Mouse (Mus musculus) heart, embryonic 13.5 days (tissue): ENCODE results near the gene Tbc1d30. TPM values are rescaled to one million over a fixed set of nuclear protein-coding genes. Genes with fewer than 3 reads are reported as not detected.

Experiments
- ATAC-seq: fragments of 200-750 bp; cut with Nextera tagmentation; 2 replicates; pipeline ENCODE4 v1.8.0; 2017; ENCODE audit warnings: moderate TSS enrichment; ENCODE audit not compliant: insufficient number of reproducible peaks, low FRiP score, low TSS enrichment; ENCODE audit errors: extremely low read depth
- H3K27ac ChIP-seq: fragments of 300-500 bp; sonication (generic); replicated peaks from 2 replicates; pipeline ENCODE4 v1.5.1; 2015; ENCODE audit warnings: moderate library complexity, mild to moderate bottlenecking, inconsistent platforms
- H3K27me3 ChIP-seq: fragments of 300-500 bp; sonication (generic); replicated peaks from 2 replicates; pipeline ENCODE4 v1.6.1; 2015; ENCODE audit warnings: mild to moderate bottlenecking, inconsistent platforms
- H3K36me3 ChIP-seq: fragments of 300-500 bp; sonication (generic); 2 replicates; pipeline ENCODE4 v1.6.1; 2015; ENCODE audit warnings: mild to moderate bottlenecking, inconsistent platforms
- H3K4me1 ChIP-seq: fragments of 300-500 bp; sonication (generic); 2 replicates; pipeline ENCODE4 v1.6.1; 2015; ENCODE audit warnings: inconsistent platforms
- H3K4me2 ChIP-seq: fragments of 300-500 bp; sonication (generic); 2 replicates; pipeline ENCODE4 v1.6.1; 2015; ENCODE audit warnings: inconsistent platforms, mild to moderate bottlenecking, moderate library complexity
- H3K4me3 ChIP-seq: fragments of 300-500 bp; sonication (generic); 2 replicates; pipeline ENCODE4 v1.5.1; 2015; ENCODE audit warnings: moderate library complexity, mild to moderate bottlenecking, inconsistent platforms
- H3K9ac ChIP-seq: fragments of 300-500 bp; sonication (generic); 2 replicates; pipeline ENCODE4 v1.6.1; 2015; ENCODE audit warnings: inconsistent platforms, mild to moderate bottlenecking, moderate library complexity
- H3K9me3 ChIP-seq: fragments of 300-500 bp; sonication (generic); 2 replicates; pipeline ENCODE4 v1.6.1; 2016; ENCODE audit warnings: inconsistent platforms
- WGBS: fragments of 180-500 bp; shearing (Covaris S2); methylation state at CpG from one replicate; pipeline ENCODE4 v1.1.7; 2015; ENCODE audit warnings: mixed read lengths; 5-methylcytosine and 5-hydroxymethylcytosine counted together
- polyA plus RNA-seq: library from polyadenylated mRNA; unstranded; fragments of >200 nt; fragmentation: Nextera tagmentation; extraction: Ambion mirVana; gene quantifications from 2 replicates; pipeline ENCODE4 v1.2.1, GENCODE M21; 2015

Gene Tbc1d30
- polyA plus RNA-seq, 1 experiment from 2014 or later: 1.7 TPM

GRCm38 (mm10) chr10:121291272-121291917 lies 59.7 kb downstream of the Tbc1d30 start:
- Histone ChIP-seq H3K9me3 (no peaks in the 10 kb centered on the region), H3K27me3 (peaks cover 7% of the 10 kb centered on the region; the same call in 1 of the 2 replicates), H3K27ac (no peak overlapping the region), H3K4me1 (peaks cover 13% of the 10 kb centered on the region), H3K36me3 (no peaks in the 10 kb centered on the region), H3K4me2 (peak overlapping the region; percentile 46), H3K9ac (0 out of 2 replicates have a peak overlapping the region, but pooled peaks have one; percentile 11), H3K4me3 (no peak overlapping the region)
- ATAC-seq: no peak
- WGBS: 76% methylated on average over 10 of the region's 10 CpGs

GRCm38 (mm10) chr10:121290682-121291078 lies 60.4 kb downstream of the Tbc1d30 start:
- H3K4me1 ChIP-seq: peaks cover 13% of the 10 kb centered on the region
- no peaks in the 10 kb centered on the region for H3K9me3 ChIP-seq
- H3K4me3 ChIP-seq: peak overlapping the region; percentile 5; the same call in 1 of the 2 replicates
- ATAC-seq: no peak
- WGBS: 44% methylated on average over 20 of the region's 20 CpGs
- H3K27me3 ChIP-seq: peaks cover 7% of the 10 kb centered on the region; the same call in 1 of the 2 replicates
- peak overlapping the region; percentile 46 for H3K4me2 ChIP-seq
- no peaks in the 10 kb centered on the region for H3K36me3 ChIP-seq
- 0 out of 2 replicates have a peak overlapping the region, but pooled peaks have one; percentile 11 for H3K9ac ChIP-seq
- H3K27ac ChIP-seq: no peak overlapping the region

GRCm38 (mm10) chr10:121289970-121290681 lies 61.0 kb downstream of the Tbc1d30 start:
- Histone ChIP-seq H3K36me3 (no peaks in the 10 kb centered on the region), H3K9me3 (no peaks in the 10 kb centered on the region), H3K4me2 (peak overlapping the region; percentile 46; the same call in 1 of the 2 replicates), H3K27me3 (peaks cover 7% of the 10 kb centered on the region; the same call in 1 of the 2 replicates), H3K9ac (no peak overlapping the region), H3K4me1 (peaks cover 13% of the 10 kb centered on the region), H3K27ac (no peak overlapping the region), H3K4me3 (no peak overlapping the region)
- WGBS: 34% methylated on average over 2 of the region's 4 CpGs
- no peak for ATAC-seq

- no peaks in the 10 kb centered on the region for H3K27me3 ChIP-seq
- peaks cover 7% of the 10 kb centered on the region; the same call in 1 of the 2 replicates for H3K4me1 ChIP-seq
- 79% methylated on average over 6 of the region's 6 CpGs for WGBS
- no peak for ATAC-seq
- no peak overlapping the region for H3K4me2 ChIP-seq
- no peak overlapping the region for H3K4me3 ChIP-seq
- H3K9me3 ChIP-seq: no peaks in the 10 kb centered on the region
- H3K27ac ChIP-seq: no peak overlapping the region
- no peaks in the 10 kb centered on the region for H3K36me3 ChIP-seq
- no peak overlapping the region for H3K9ac ChIP-seq
Measured at GRCm38 (mm10) chr10:121282926-121283325, 68.2 kb downstream of the Tbc1d30 start.

- Histone ChIP-seq H3K9me3 (no peaks in the 10 kb centered on the region), H3K4me3 (no peak overlapping the region), H3K9ac (no peak overlapping the region), H3K36me3 (no peaks in the 10 kb centered on the region), H3K27me3 (no peaks in the 10 kb centered on the region), H3K27ac (no peak overlapping the region), H3K4me1 (peaks cover 7% of the 10 kb centered on the region; the same call in 1 of the 2 replicates), H3K4me2 (no peak overlapping the region)
- no peak for ATAC-seq
- WGBS: 77% methylated on average over 11 of the region's 11 CpGs
Measured at GRCm38 (mm10) chr10:121282436-121282835, 68.6 kb downstream of the Tbc1d30 start.

- no peak overlapping the region for H3K4me3 ChIP-seq
- H3K4me1 ChIP-seq: peaks cover 7% of the 10 kb centered on the region; the same call in 1 of the 2 replicates
- H3K27me3 ChIP-seq: no peaks in the 10 kb centered on the region
- no peaks in the 10 kb centered on the region for H3K36me3 ChIP-seq
- 76% methylated on average over 11 of the region's 11 CpGs for WGBS
- no peak overlapping the region for H3K27ac ChIP-seq
- H3K9me3 ChIP-seq: no peaks in the 10 kb centered on the region
- no peak overlapping the region for H3K4me2 ChIP-seq
- ATAC-seq: no peak
- no peak overlapping the region for H3K9ac ChIP-seq
Measured at GRCm38 (mm10) chr10:121280943-121281342, 70.1 kb downstream of the Tbc1d30 start.

- no peak for ATAC-seq
- 83% methylated on average over 2 of the region's 2 CpGs for WGBS
- Histone ChIP-seq H3K4me1 (no peaks in the 10 kb centered on the region), H3K27me3 (no peaks in the 10 kb centered on the region), H3K27ac (no peak overlapping the region), H3K36me3 (0 out of 2 replicates have a peak, but pooled peaks cover 5% of the 10 kb centered on the region), H3K9me3 (peaks cover 5% of the 10 kb centered on the region; the same call in 1 of the 2 replicates), H3K4me2 (no peak overlapping the region), H3K9ac (no peak overlapping the region), H3K4me3 (no peak overlapping the region)
Measured at GRCm38 (mm10) chr10:121277022-121277471, 74.0 kb downstream of the Tbc1d30 start.

GRCm38 (mm10) chr10:121274964-121275363 lies 76.1 kb downstream of the Tbc1d30 start:
- no peak overlapping the region for H3K4me3 ChIP-seq
- no peak overlapping the region for H3K9ac ChIP-seq
- peaks cover 11% of the 10 kb centered on the region; the same call in 1 of the 2 replicates for H3K36me3 ChIP-seq
- H3K4me1 ChIP-seq: no peaks in the 10 kb centered on the region
- H3K9me3 ChIP-seq: peaks cover 5% of the 10 kb centered on the region; the same call in 1 of the 2 replicates
- no peak overlapping the region for H3K27ac ChIP-seq
- H3K4me2 ChIP-seq: no peak overlapping the region
- no peaks in the 10 kb centered on the region for H3K27me3 ChIP-seq
- WGBS: 61% methylated on average over 1 of the region's 1 CpGs
- ATAC-seq: no peak

- no peaks in the 10 kb centered on the region for H3K4me1 ChIP-seq
- no peak for ATAC-seq
- H3K9me3 ChIP-seq: peaks cover 5% of the 10 kb centered on the region; the same call in 1 of the 2 replicates
- H3K4me3 ChIP-seq: no peak overlapping the region
- no peak overlapping the region for H3K27ac ChIP-seq
- whole genome bisulfite sequencing: 79% methylated on average over 8 of the region's 8 CpGs
- peaks cover 11% of the 10 kb centered on the region; the same call in 1 of the 2 replicates for H3K36me3 ChIP-seq
- no peak overlapping the region for H3K9ac ChIP-seq
- peaks cover 3% of the 10 kb centered on the region; the same call in 1 of the 2 replicates for H3K27me3 ChIP-seq
- H3K4me2 ChIP-seq: no peak overlapping the region
Measured at GRCm38 (mm10) chr10:121271002-121271401, 80.1 kb downstream of the Tbc1d30 start.

- WGBS: 73% methylated on average over 8 of the region's 8 CpGs
- no peak for ATAC-seq
- no peaks in the 10 kb centered on the region for H3K9me3 ChIP-seq
- H3K27ac ChIP-seq: no peak overlapping the region
- no peak overlapping the region for H3K9ac ChIP-seq
- H3K4me3 ChIP-seq: no peak overlapping the region
- H3K4me2 ChIP-seq: no peak overlapping the region
- H3K4me1 ChIP-seq: no peaks in the 10 kb centered on the region
- peaks cover 6% of the 10 kb centered on the region; the same call in 1 of the 2 replicates for H3K36me3 ChIP-seq
- H3K27me3 ChIP-seq: peaks cover 3% of the 10 kb centered on the region; the same call in 1 of the 2 replicates
Measured at GRCm38 (mm10) chr10:121268771-121269170, 82.3 kb downstream of the Tbc1d30 start.

GRCm38 (mm10) chr10:121264204-121264575 lies 86.9 kb downstream of the Tbc1d30 start:
- H3K4me2 ChIP-seq: no peak overlapping the region; the same call in 1 of the 2 replicates
- H3K9me3 ChIP-seq: no peaks in the 10 kb centered on the region
- ATAC-seq: no peak
- no peak overlapping the region for H3K4me3 ChIP-seq
- no peak overlapping the region for H3K27ac ChIP-seq
- H3K27me3 ChIP-seq: peaks cover 3% of the 10 kb centered on the region; the same call in 1 of the 2 replicates
- H3K4me1 ChIP-seq: no peaks in the 10 kb centered on the region
- H3K9ac ChIP-seq: no peak overlapping the region
- 50% methylated on average over 7 of the region's 7 CpGs for WGBS
- H3K36me3 ChIP-seq: no peaks in the 10 kb centered on the region
